Mouse (Mus musculus) megakaryocyte progenitor cell, adult 5-6 weeks (primary cell): ENCODE results near the gene AC124502.3. TPM values are rescaled to one million over a fixed set of nuclear protein-coding genes. Genes with fewer than 3 reads are reported as not detected.
"Not testable (repeated sequence)": the region's sequence is repeated elsewhere in the genome, so short reads cannot be mapped to it uniquely, and the experiment has no call there.

Experiments
- ATAC-seq: replicated peaks from 2 replicates; pipeline ENCODE4 v1.8.0; 2016; ENCODE audit warnings: mild to moderate bottlenecking, moderate TSS enrichment, inconsistent platforms; ENCODE audit not compliant: poor library complexity
- total RNA-seq, 2 experiments: library from RNA; stranded (forward) in 1 of 2; stranded (reverse) in 1 of 2; fragments of 157-497, 149-512 nt in 1 of 2; fragments of 200-1000 nt in 1 of 2; gene quantifications; 2 replicates each; pipeline versions ENCODE4 v1.2.3 to v1.2.4; 2015 to 2017

AC124502.3 gene
- total RNA-seq (2015) (6.1 and 6.4 TPM in 2 replicates), total RNA-seq (2017) (8.0 and 8.2 TPM in 2 replicates)

DNA sequence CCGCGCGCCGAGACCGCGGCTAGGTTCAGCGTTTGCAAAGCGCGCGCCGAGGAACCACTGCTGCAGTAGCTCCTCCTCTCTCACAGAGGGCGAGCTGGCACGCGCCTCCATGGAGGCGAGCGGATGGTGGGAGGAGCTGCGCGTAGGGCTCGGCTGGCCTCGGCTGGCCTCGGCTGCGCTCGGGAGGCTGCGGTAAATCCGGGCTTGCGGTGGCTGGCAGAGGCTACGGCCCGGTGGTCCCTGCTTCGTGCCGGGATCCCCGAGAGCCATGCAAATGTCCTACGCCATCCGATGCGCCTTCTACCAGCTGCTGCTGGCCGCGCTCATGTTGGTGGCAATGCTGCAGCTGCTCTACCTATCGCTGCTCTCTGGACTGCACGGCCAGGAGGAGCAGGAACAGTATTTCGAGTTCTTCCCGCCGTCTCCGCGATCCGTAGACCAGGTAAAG, at the start of gene AC124502.3, which contains the start of gene B4gat1:
AC124502.3 (plus strand) TSS at position 183 of the 448 bp plus-strand sequence.
B4gat1 (plus strand) TSS at position 118 of the 448 bp plus-strand sequence.
- peak; percentile 88 for ATAC-seq

DNA sequence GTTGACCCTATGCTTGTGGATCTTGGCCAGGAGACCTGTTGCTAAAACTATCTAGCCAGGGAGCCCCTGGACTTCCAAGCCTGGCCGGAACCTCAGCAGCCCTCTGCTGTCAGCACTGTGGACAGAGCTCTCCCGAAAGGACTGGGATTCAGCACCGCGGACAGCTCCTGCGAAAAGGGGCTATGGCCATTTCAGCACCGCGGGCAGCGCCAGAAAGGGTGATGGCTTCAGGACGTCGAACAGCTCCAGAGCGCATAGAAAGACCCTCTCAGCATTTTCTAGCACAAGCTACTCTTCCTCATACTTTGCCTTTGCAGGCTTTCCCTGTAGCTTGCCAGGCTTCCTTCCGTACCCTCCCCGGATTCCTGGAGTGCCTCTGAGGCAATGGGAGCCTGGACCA, 49.7 kb upstream of the AC124502.3 start:
- peak; percentile 97 for ATAC-seq

DNA sequence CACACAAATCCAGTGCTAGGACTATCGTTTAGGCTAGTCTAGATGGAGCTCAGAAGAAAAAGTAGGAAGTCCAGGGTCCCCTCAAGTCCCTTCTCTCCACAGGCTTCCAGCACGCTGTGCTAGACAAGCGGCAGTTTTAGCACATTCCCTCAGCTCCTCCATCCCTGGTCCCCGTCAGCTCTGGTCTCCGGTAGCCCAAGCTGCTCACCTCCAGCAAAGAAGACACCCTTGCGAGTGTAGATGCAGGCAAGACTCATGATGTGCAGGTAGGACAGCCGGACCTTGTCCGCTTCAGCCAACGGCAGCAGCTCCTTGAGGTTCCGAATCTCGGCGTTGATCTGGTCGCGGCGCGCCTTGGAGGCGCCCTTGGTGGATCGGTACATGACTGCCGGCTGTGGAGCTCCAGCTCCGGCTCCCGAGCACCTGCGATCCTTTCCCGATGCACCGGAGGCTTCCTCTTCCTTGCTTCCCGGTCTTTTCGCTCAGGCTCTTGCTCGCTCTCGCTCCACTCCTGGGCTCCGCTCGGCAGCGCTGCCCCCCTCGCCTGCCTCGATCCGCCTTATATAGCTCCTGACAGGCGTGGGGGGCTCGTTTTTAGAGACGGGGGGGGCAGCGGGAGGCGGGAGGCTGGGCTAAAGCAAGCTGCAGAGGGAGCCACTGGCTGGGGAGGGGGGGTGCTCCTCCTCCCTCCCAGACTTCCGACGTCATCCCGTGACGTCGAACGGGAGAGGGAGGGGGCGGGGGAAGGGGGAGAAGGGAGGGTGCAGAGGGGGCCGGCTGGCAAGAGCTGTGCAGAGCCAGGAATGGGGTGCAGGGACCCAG, 49.0 kb upstream of the AC124502.3 start:
- ATAC-seq = no peak

DNA sequence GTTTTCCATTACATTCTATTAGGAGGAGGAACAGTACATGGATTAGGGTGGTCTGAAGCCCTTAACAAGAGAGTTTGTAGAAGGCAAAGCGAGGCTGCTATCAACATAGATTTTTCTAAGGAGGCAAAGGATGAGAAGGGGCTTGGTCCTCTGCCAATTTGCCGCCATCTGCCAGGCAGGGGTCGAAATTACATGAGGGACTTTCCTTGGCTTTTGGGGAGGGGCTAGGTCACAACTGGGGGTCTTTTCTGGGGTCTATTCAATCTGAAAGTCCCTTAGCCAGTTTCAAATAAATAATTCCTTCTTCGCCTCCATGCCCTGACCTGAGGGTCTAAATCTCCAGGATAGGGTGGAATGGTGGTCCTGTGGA, 48.5 kb upstream of the AC124502.3 start, which contains the start of gene Npas4:
Npas4 (minus strand) TSS at position 61 of the 370 bp plus-strand sequence.
- ATAC-seq = no peak

DNA sequence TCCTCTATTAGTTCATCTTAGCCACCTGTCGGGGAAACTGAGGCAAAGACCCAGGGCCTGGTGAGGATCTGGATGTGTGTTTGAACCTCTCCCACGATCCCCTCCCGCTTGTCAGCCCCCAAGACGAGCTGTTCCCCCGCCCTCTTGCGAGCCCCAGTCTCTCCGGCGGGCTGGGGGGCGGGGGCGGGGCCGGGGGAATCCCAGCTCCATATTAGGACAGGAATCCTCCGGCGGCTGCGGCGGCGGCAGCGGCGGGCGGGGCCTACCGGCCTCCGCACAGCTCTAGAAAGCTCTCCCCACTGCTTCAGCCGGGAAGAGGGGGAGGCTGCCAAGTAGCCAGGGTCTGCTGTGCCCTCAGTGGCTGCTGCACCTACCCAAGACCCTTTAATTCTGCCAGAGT, 48.0 kb upstream of the AC124502.3 start:
- no peak for ATAC-seq

DNA sequence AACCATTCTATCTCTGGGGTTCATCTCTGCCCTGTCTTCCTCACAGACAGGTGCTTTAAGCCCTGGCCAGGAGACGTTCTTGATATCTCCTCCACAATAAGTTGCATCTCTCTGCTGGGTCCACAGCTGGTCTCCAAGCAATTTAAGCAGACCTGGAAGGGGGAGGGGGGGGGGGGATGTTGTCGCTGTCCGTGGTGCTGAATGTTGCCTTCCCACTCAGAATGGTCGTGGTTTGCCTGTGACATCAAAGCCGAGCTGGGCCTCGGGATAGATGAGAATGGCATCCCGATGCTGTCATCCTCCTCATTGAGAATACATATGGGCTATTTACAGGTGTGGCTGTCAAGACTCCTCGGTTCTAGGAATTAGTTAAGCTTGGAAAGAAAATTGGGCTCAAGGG, 46.3 kb upstream of the AC124502.3 start:
- no peak for ATAC-seq

DNA sequence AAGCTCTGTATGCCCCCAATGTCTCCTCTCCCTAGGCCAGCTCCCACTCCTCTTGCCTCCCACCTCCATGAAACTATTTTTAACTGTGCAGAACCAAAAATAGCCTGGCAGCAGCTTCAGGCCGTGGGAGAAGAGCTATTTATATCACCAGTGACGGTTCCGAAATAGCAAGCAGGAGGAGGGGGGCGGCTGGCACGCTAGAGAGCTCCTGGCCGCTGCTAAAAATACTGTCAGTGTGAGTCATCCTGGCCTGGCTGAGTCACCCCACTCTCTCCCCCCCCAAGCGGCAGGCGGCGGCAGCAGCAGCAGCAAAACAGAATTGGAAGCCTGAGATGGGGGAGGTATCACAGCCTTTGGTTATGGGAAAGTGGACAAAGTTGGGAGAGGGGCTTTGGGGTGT, 45.8 kb upstream of the AC124502.3 start:
- ATAC-seq = peak; percentile 48; the same call in 1 of the 2 replicates

DNA sequence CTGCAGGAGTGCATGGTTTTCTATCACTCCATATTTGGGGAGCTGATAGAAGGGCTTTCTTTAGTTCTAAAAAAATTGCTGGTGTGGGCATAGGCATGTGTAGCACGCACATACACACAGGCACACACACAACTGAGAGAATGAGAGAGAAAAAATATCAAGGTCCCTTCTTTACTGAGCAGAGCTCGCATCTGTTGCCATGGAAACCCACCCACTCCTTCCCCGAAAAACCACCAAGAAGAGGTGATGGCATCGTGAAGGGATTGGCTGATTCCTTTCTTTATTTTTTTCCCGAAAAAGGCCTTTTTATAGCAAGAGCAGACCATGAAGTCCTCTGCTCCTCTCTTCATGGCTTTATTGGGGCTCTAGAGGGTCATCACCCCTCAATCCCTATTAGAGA, 44.6 kb upstream of the AC124502.3 start:
- no peak for ATAC-seq

DNA sequence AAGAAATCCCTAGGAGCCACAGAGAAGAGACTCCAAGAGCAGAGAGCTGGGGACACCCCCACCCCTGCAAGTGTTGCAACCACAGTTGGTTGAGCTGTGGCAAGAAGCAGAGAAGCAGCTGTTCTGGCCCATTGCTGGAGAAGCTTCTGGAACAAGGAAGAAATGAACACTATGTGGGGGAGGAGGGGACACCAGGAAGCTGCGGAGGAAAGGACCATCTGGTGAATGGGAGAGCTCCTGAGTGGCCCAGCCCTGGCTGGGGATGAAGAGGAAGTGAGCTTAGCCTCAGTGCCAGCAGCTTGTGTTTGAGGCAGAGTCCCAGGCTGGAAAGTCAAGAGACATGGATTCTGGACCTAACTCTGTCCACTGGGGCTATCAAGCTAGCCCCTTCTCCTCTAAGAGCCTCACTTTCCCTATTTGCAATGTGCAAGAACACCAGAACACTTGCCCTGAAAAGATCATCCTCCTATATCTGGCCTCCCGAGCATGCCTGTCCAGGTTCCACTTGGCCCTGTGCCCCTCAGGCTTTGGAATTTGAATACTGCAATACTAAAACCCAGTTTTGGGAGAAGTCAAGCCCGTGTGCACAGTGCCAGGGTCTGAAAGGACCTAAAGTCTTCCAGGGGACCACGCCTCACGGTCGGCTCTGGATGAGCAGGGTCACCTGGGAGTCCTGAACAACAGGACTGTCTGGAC, 39.1 kb upstream of the AC124502.3 start:
- peak; percentile 50 for ATAC-seq

DNA sequence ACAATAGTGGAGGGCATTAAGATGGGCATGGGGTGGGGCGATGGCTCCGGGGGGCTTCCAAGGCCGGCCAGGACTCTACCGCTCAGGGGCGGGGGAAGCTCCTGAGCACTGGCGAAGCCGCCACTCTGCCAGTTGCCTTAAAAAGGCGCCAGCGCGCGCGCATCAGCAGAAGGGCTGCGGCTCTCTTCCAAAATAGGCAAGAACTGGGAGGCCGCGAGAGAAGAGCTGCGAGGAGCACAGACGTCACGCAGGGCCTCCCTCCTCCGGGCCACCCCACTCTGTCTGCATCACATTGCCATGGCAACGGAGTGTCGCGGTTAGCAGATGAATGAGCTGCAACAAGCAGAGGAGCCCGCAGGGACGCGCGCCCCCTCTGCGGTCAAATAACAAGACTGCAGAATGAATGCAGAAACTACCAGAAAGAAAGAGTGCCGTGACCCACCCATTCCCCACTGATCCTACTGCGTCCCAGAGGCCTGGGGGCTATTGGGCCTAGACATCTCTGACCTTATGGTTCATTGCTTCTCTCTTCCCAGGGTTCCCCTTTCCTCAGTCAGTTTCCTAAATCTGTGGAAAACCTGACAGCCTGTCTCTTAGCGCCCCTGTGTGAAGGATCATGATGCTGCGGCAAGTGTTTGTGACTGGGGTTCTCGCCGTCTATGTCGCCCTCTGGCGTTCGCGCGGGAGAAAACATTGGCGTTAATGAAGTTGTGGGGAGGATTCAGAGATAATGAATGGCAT, 36.9 kb upstream of the AC124502.3 start:
- peak; percentile 91 for ATAC-seq

DNA sequence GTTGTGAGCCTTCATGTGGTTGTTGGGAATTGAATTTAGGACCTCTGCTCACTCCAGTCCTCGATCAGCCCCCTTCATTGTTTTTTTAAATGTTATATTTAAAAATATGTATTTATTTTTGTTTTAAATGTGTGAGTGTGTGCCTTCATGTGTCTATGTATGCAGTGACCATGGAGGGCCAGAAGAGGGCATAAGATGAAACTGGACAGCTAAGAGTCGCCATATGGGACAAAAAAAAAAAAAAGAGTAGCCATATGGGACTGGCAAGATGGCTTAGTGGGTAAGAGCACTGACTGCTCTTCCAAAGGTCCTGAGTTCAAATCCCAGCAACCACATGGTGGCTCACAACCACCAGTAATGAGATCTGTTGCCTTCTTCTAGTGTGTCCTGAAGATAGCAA, 35.0 kb upstream of the AC124502.3 start:
- not testable (repeated sequence) for ATAC-seq

DNA sequence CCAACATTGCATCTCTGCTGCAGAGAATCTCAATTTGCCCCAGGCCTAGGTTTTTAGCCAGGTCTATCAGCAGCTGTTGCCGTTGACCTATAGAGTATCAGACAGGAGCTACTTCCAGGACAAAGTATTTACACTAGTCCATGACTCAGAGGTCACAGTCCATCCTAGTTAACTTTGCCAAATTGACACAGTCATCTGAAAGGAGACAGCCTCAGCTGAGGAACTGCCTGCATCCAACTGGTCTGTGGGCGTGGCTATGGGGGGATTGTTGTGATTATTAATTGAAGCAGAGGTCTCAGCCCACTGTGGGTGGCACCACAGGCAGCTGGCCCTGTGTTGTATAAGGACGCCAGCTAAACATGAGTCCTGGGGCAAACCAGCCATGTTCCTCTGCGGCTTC, 33.8 kb upstream of the AC124502.3 start:
- no peak for ATAC-seq

DNA sequence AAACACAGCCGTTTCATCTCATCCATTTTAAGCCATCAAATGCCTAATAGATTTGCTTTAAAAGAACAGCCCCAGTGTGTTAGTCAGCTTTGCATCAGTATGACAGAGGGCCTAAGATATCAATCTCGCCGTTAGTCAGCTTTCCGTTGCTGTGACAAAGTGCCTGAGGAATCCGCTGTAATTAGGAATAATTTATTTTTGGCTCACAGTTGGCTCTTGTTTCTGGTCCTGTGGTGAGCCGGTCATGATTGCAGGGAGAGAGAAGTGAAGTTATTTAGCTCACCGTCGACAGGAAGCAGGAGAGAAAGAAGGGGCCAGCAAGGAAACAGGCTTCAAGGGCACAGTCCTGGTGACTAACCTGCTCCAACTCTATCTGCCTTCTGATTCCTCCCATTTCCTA, 25.6 kb upstream of the AC124502.3 start:
- ATAC-seq = no peak

DNA sequence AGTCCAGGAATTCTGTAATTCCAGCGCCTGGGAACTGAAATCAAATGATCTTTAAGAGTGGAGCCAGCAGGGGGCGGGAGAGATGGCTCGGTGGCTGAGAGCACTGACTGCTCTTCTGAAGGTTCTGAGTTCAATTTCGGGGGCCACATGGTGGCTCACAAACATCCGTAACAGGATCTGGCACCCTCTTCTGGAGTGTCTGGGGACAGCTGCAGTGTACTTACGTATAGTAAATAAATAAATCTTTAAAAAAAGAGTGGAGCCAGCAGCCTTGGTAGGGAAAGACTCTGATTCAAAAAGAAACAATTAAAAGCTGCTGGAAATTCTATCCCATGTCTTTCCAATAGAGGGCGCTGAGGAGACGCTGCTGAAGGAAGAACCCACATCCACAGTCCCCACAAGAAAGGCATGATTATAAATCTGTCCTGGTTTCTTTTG, 23.7 kb upstream of the AC124502.3 start:
- ATAC-seq = peak; percentile 52

DNA sequence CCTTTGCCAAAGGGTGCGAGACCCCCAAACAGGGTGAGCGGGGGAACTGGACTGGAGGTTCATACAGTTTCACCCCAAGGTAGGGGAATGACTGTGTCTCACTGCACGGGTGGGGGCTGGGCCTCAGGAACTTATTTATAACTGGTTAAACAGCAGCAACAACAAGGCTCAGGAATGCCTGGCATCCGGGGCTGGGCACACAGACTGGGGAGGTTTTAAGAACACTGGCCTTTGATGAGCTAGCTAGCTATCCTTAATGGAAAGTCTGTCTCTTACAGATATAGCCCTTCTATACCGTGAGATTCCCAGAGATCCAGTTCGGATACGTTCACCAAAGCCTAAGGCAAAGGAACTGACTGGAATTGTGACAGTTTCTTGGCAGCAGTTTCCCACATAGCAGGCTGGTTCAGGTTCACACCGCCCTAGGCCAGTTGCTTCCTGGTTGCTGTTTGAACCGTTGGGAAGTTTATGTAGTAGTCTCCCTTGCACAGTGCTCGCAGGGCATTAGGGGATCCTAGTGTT, 22.4 kb upstream of the AC124502.3 start:
- ATAC-seq = 0 out of 2 replicates have a peak, but pooled peaks have one; percentile 6

DNA sequence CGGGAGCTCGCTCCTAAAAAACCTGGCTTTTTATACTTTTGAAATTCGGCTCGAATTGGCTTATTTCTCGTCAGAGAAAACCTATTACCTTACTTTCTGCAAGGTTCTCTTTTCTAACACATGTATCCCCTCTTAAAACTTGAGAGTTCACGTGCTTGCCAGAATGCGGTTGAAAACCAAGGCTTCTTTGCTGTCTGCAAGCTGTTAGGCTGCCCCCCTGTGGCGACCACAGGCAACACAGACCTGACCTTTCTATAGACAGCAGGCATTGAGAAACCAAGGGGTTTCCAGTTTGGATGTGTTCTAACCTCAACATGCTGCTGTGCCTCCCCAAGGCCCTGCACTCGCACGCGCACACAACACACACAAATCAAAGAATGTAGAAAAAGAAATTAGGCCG, 21.9 kb upstream of the AC124502.3 start:
- peak; percentile 88 for ATAC-seq

DNA sequence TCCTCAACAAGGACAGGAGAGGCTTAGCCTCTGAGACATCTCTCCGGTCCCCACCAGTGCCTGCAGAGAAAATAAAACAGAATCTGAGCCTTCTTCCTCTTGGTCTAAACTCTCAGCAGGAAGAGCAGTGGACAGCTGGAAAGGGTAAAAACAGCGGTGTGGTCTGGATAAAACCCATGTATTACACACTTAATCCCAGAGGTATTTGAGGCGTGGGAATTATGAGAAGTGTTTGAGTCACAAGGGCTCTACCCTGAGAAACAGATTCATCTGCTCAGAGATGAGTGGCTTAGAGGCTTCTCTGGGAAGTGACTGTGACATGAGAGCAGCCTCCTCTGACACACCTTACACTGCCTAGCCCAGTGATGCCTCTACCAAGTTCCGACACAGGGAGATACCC, 21.1 kb upstream of the AC124502.3 start:
- ATAC-seq = no peak

DNA sequence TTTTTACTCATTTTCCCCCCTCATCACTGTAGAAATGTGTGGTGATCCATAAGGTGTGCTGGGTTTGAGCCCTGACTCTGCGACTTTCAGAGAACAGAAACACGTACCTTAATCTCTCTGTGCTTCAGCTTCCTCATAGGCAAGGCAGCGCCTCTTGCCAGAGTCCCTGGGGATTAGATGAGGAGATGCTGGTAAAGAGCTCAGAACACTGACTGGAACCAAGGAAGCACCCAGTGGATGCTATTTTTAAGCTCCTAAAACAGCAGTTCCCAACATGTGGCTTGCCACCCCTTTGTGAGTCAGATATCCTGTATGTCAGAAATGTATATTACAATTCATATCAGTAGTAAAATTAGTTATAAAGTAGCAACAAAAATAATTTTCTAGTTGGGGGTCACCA, 20.5 kb upstream of the AC124502.3 start:
- ATAC-seq = no peak

DNA sequence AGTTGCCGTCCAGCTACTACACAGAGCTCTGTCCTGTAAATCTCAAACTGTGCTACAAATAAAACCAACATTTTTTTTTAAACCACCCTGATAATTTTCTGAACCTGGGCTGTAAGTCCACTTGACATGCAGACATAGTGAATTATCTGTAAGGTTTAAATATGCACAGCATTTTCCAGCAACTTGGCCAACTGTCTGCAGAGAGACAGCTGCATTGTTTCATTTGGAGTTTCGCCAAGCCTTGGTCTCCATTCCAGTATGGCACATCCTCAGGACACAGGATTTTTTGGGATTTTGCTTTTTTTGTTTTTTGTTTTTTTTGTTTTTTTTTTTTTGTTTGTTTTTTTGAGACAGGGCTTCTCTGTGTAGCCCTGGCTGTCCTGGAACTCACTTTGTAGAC, 17.3 kb upstream of the AC124502.3 start:
- no peak for ATAC-seq

DNA sequence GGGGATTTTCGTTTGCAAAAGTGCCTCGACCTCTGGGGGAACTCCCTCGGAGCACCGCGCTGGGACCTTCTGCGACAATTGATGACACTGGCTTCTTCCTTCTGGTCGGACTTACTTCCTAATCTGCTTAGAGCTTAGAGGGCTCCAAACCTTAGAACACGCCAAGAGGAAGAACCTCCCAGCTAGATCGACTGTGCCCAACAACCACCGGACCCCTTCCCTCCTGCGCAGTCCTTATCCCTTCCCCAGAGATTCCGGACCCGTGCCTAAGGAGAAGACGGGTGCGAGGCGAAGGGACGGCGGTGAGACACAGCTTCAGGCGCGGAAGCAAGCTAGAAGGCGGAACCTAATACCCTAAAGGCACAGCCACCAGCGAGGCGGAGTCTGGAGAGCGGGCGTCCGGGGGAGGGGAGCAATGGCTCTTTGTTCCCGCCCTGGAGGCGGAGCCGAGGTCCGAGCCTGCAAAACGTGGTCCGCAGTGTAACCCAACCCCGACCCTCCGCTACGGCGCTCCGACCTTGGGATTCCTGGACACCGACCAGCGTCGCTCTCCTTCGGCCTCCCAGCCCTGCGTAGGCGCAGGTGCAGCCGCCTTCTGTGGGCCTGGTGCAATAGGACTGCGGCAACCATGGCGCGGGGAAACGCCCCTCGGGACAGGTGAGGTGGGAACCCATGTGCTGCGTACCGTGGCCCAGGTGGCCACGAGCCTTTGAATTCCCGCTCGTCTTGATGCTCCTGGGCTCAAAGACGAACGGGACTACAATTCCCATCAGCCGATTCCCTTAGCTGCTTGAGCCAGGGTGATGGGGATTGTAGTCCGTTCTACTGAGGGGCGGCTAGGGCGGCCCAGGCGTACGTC, 14.8 kb upstream of the AC124502.3 start, which contains the start of gene Slc29a2:
Slc29a2 (plus strand) TSS at position 240 of the 859 bp plus-strand sequence.
- ATAC-seq = peak; percentile 96
